Mouse (Mus musculus): ENCODE measurements around the gene Swt1.

Gene Swt1

GRCm38 (mm10) chr1:151320408-151320807, 107.8 kb downstream of the Swt1 start:
- DNase-seq (ENCODE audit: low read depth in 1 of 2, low spot score in 2 of 2): no peak

GRCm38 (mm10) chr1:151319267-151319666, 109.0 kb downstream of the Swt1 start:
- no peak for DNase-seq (ENCODE audit: low read depth in 1 of 2, low spot score in 2 of 2)
